In genomic region chr4:151334951-151335742, GRCm38 (mm10) we compare ENCODE assay signal across 10 mouse cellular contexts.
DNase-seq lines count a peak whose midpoint lies in the region; ATAC-seq and TF ChIP-seq lines count a peak whose summit lies in the region.
"Had no signal": no experiment of that assay in that cellular context is flagged by ENCODE, and none has a peak within 500 bp of the region (broad histone marks: within the 10 kb centered on the region; RNA-seq: fewer than 3 reads in every experiment).

No protein-coding gene starts in this region.

- H3K4me1 ChIP-seq in intestine, postnatal 0 days (replicated peaks; ENCODE audit: control insufficient read depth, insufficient read depth, low read length) = no peaks in the 10 kb centered on the region
- H3K4me1 ChIP-seq in intestine, embryonic 15.5 days (replicated peaks) = 0 out of 2 replicates have a peak, but pooled peaks cover 3% of the 10 kb centered on the region
- no peaks in the 10 kb centered on the region for H3K4me1 ChIP-seq in limb, embryonic 11.5 days (ENCODE audit: control insufficient read depth, insufficient read depth, low read length)

- ATAC-seq in intestine, postnatal 0 days = no peak
- ATAC-seq in intestine, embryonic 15.5 days = no peak
- no peak for ATAC-seq in limb, embryonic 11.5 days (ENCODE audit: insufficient number of reproducible peaks, low FRiP score, low TSS enrichment, low read depth)
- no peak for ATAC-seq in erythroid progenitor cell, adult 5-6 weeks (replicated peaks; ENCODE audit: low FRiP score, poor library complexity, severe bottlenecking)

- peak; percentile 45 for DNase-seq in MN1 (ENCODE audit: low spot score)
- DNase-seq in brain, adult 2 months (ENCODE audit: low read depth, low spot score) = peak; percentile 71
- DNase-seq in forelimb bud, embryonic 11.5 days (ENCODE audit: low read depth, low spot score) = peak; percentile 58
- DNase-seq in limb, embryonic 11.5 days (ENCODE audit: low spot score) = peak; percentile 79
- DNase-seq in retina, embryonic 14.5 days (ENCODE audit: low spot score) = peak; percentile 81

- H3K4me2 ChIP-seq in intestine, postnatal 0 days (replicated peaks; ENCODE audit: low read depth) = no peak overlapping the region
- H3K4me2 ChIP-seq in intestine, embryonic 15.5 days (replicated peaks) = no peak overlapping the region
- H3K4me2 ChIP-seq in limb, embryonic 11.5 days (ENCODE audit: low read depth, severe bottlenecking) = no peak overlapping the region
- H3K4me2 ChIP-seq: embryonic facial prominence, embryonic 15.5 days; limb, embryonic 13.5 days had no signal

- H3K27ac ChIP-seq in intestine, postnatal 0 days (ENCODE audit: low read depth, low read length) = no peak overlapping the region
- H3K27ac ChIP-seq in intestine, embryonic 15.5 days = no peak overlapping the region
- no peak overlapping the region for H3K27ac ChIP-seq in limb, embryonic 11.5 days (replicated peaks; ENCODE audit: low read depth, low read length)
- H3K27ac ChIP-seq: embryonic facial prominence, embryonic 15.5 days; limb, embryonic 13.5 days had no signal

- 40% methylated on average over 23 of the region's 23 CpGs for WGBS in intestine, postnatal 0 days
- WGBS in intestine, embryonic 15.5 days = 43% methylated on average over 23 of the region's 23 CpGs
- WGBS in limb, embryonic 11.5 days = 42% methylated on average over 23 of the region's 23 CpGs

- no peak overlapping the region for H3K4me3 ChIP-seq in intestine, postnatal 0 days (ENCODE audit: low read depth, low read length)
- no peak overlapping the region for H3K4me3 ChIP-seq in intestine, embryonic 15.5 days (replicated peaks)
- H3K4me3 ChIP-seq in limb, embryonic 11.5 days (ENCODE audit: low read depth, low read length) = no peak overlapping the region
- H3K4me3 ChIP-seq: embryonic facial prominence, embryonic 15.5 days; limb, embryonic 13.5 days had no signal

- H3K9ac ChIP-seq in intestine, postnatal 0 days (ENCODE audit: low read depth, low read length) = no peak overlapping the region
- H3K9ac ChIP-seq in intestine, embryonic 15.5 days = no peak overlapping the region
- no peak overlapping the region for H3K9ac ChIP-seq in limb, embryonic 11.5 days (ENCODE audit: low read length)
- H3K9ac ChIP-seq: embryonic facial prominence, embryonic 15.5 days; limb, embryonic 13.5 days had no signal

- no peaks in the 10 kb centered on the region for H3K9me3 ChIP-seq in intestine, postnatal 0 days (ENCODE audit: control insufficient read depth)
- no peaks in the 10 kb centered on the region for H3K9me3 ChIP-seq in intestine, embryonic 15.5 days
- H3K9me3 ChIP-seq in limb, embryonic 11.5 days (ENCODE audit: control insufficient read depth, low read length) = no peaks in the 10 kb centered on the region
- H3K9me3 ChIP-seq: embryonic facial prominence, embryonic 15.5 days; limb, embryonic 13.5 days had no signal

- H3K27me3 ChIP-seq in intestine, postnatal 0 days (replicated peaks; ENCODE audit: control insufficient read depth, insufficient read depth, low read length) = no peaks in the 10 kb centered on the region
- no peaks in the 10 kb centered on the region for H3K27me3 ChIP-seq in intestine, embryonic 15.5 days (replicated peaks)
- H3K27me3 ChIP-seq in limb, embryonic 11.5 days (ENCODE audit: control insufficient read depth, insufficient read depth, low read length) = no peaks in the 10 kb centered on the region
- H3K27me3 ChIP-seq: embryonic facial prominence, embryonic 15.5 days had no signal

- TF ChIP-seq CTCF in intestine, postnatal 0 days (IDR thresholded peaks at IDR 0.05; ENCODE audit: low read depth) = peak; percentile 92

- H3K36me3 ChIP-seq in intestine, postnatal 0 days (ENCODE audit: control insufficient read depth, insufficient read depth) = no peaks in the 10 kb centered on the region
- no peaks in the 10 kb centered on the region for H3K36me3 ChIP-seq in intestine, embryonic 15.5 days
- H3K36me3 ChIP-seq in limb, embryonic 11.5 days (ENCODE audit: control insufficient read depth, insufficient read depth, low read length) = no peaks in the 10 kb centered on the region
- H3K36me3 ChIP-seq: embryonic facial prominence, embryonic 15.5 days; limb, embryonic 13.5 days had no signal
